Mouse (Mus musculus) lung, postnatal 14 days (tissue): ENCODE measurements around the gene Zfp831.

ENCODE experiments used
- DNase-seq: peaks from one replicate; pipeline ENCODE4 v3.0.0; 2021

Zfp831 gene

GRCm38 (mm10) chr2:174652864-174653263, 9.5 kb downstream of the Zfp831 start:
- DNase-seq = no peak

- DNase-seq = no peak
Measured at GRCm38 (mm10) chr2:174655341-174655740, 12.0 kb downstream of the Zfp831 start.

GRCm38 (mm10) chr2:174658229-174658844, 15.0 kb downstream of the Zfp831 start:
- peak; percentile 26 for DNase-seq

- DNase-seq = no peak
Measured at GRCm38 (mm10) chr2:174659874-174660273, 16.5 kb downstream of the Zfp831 start.

GRCm38 (mm10) chr2:174660321-174660720, 17.0 kb downstream of the Zfp831 start:
- DNase-seq = no peak

- DNase-seq = no peak
Measured at GRCm38 (mm10) chr2:174661436-174662171, 18.3 kb downstream of the Zfp831 start.

- no peak for DNase-seq
Measured at GRCm38 (mm10) chr2:174662593-174662992, 19.3 kb downstream of the Zfp831 start.

GRCm38 (mm10) chr2:174665404-174665803, 22.1 kb downstream of the Zfp831 start:
- no peak for DNase-seq

GRCm38 (mm10) chr2:174668806-174669205, 25.5 kb downstream of the Zfp831 start:
- no peak for DNase-seq

GRCm38 (mm10) chr2:174672506-174673190, 29.3 kb downstream of the Zfp831 start:
- DNase-seq = peak; percentile 31

GRCm38 (mm10) chr2:174673592-174674286, 30.4 kb downstream of the Zfp831 start:
- peak; percentile 94 for DNase-seq

GRCm38 (mm10) chr2:174674287-174675045, 31.1 kb downstream of the Zfp831 start:
- no peak for DNase-seq

- peak; percentile 85 for DNase-seq
Measured at GRCm38 (mm10) chr2:174675642-174676041, 32.3 kb downstream of the Zfp831 start.

GRCm38 (mm10) chr2:174701351-174701750, 58.0 kb downstream of the Zfp831 start:
- no peak for DNase-seq

- DNase-seq = no peak
Measured at GRCm38 (mm10) chr2:174707101-174707500, 63.8 kb downstream of the Zfp831 start.

- no peak for DNase-seq
Measured at GRCm38 (mm10) chr2:174708587-174708986, 65.3 kb downstream of the Zfp831 start.

GRCm38 (mm10) chr2:174710185-174710584, 66.9 kb downstream of the Zfp831 start:
- DNase-seq = no peak

- DNase-seq = no peak
Measured at GRCm38 (mm10) chr2:174712043-174712442, 68.7 kb downstream of the Zfp831 start.

GRCm38 (mm10) chr2:174715938-174716337, 72.6 kb downstream of the Zfp831 start:
- DNase-seq = no peak

GRCm38 (mm10) chr2:174717857-174718256, 74.5 kb downstream of the Zfp831 start:
- DNase-seq = no peak

GRCm38 (mm10) chr2:174727114-174727823, 83.9 kb downstream of the Zfp831 start:
- DNase-seq = no peak

GRCm38 (mm10) chr2:174731939-174732338, 88.6 kb downstream of the Zfp831 start:
- no peak for DNase-seq
